16 mouse cellular contexts compared by ENCODE assay signal in genomic region chr17:78382321-78382720, GRCm38 (mm10).
"Had no signal": no experiment of that assay in that cellular context is flagged by ENCODE, and none has a peak within 500 bp of the region (broad histone marks: within the 10 kb centered on the region; RNA-seq: fewer than 3 reads in every experiment).

No protein-coding gene starts in this region.

- H3K4me2 ChIP-seq: midbrain, embryonic 11.5 days had no signal

- ATAC-seq: intestine, embryonic 16.5 days had no signal

- H3K27ac ChIP-seq: kidney, postnatal 0 days; layer of hippocampus, adult 2 months; left cerebral cortex, adult 2 months had no signal

- DNase-seq: kidney, adult 2 months; kidney, postnatal 25 days; layer of hippocampus, adult 9-11 months; layer of hippocampus, postnatal 36 days; lung, adult 2 months; lung, postnatal 14 days; lung, postnatal 4 days; midbrain, embryonic 14.5 days; thymus, adult 2 months; thymus, postnatal 14 days; thymus, postnatal 4 days had no signal

- H3K4me3 ChIP-seq: layer of hippocampus, adult 2 months; left cerebral cortex, adult 2 months had no signal
